Mouse (Mus musculus): ENCODE data around the gene Rps29. TPM values are rescaled to one million over a fixed set of nuclear protein-coding genes. Genes with fewer than 3 reads are reported as not detected.

The Rps29 gene
- polyA plus RNA-seq, 1 experiment from 2014 or later: 940 TPM

DNA sequence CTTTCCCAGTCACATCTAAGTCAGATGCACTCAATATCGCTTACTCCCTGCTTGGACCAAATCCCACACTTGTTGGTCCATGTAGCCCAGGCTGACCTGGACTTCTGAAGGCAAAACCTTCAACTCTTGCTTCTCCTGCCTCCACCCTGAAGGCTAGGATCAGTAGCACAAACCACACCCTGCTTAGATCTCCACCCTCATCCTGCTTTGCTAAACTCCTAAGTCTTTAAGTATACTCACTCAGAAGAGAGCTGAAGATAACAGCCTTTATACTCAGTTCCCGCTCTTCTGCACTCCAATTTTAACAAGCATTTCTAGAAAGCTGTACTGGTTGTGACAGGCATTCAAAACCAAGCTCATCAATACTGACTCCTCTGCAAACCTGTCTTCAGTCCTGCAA lies 1.9 kb downstream of the Rps29 start:
- DNase-seq (ENCODE audit: low read depth, low spot score) (no peak), ATAC-seq (no peak)
- H3K27me3 ChIP-seq: no peaks in the 10 kb centered on the region
- POLR2A ChIA-PET: interaction anchor here (1.4 kb wide), 1 partner anchor 27 kb away, joined by 3 read pairs; the partner anchor contains the start of genes Mgat2 and Rpl36al
- CTCF ChIA-PET: no interaction called here
- no peak for TF ChIP-seq CTCF (IDR thresholded peaks at IDR 0.05)
- in situ Hi-C loops (cut with MboI; ENCODE audit: low pct_unique_long_range_greater_than_20kb): no loop called here

DNA sequence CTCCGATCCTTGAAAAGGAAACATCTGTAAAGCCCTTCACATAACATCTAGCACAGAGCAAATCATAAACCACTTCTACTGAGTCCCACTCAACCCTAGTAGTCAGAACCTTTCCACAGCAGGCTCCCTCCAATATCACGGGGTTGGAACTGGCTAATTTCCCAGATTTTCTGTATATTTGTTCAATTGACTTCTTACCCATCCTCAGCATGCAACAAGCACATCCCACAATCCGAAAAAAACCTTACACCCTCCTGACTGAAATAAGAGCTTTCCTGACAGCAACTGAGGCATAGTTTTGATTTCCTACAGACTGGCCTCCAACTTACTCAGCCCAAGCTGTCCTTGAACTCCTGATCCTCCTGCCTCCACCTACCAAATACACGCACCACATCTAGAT lies 2.5 kb downstream of the Rps29 start:
- in situ Hi-C loops (cut with MboI; ENCODE audit: low pct_unique_long_range_greater_than_20kb): no loop called here
- TF ChIP-seq CTCF (IDR thresholded peaks at IDR 0.05): no peak
- no peaks in the 10 kb centered on the region for H3K27me3 ChIP-seq
- ATAC-seq: no peak
- ChIA-PET POLR2A (no interaction called here), CTCF (no interaction called here)
- DNase-seq (ENCODE audit: low read depth, low spot score): no peak

GRCm38 (mm10) chr12:69155923-69156322 lies 3.1 kb downstream of the Rps29 start:
- TF ChIP-seq CTCF (IDR thresholded peaks at IDR 0.05): no peak
- ATAC-seq (no peak), DNase-seq (ENCODE audit: low read depth, low spot score) (no peak)
- in situ Hi-C loops (cut with MboI; ENCODE audit: low pct_unique_long_range_greater_than_20kb): no loop called here
- ChIA-PET POLR2A (no interaction called here), CTCF (no interaction called here)
- no peaks in the 10 kb centered on the region for H3K27me3 ChIP-seq

GRCm38 (mm10) chr12:69150049-69150448 lies 8.9 kb downstream of the Rps29 start:
- no peak for TF ChIP-seq CTCF (IDR thresholded peaks at IDR 0.05)
- CTCF ChIA-PET: no interaction called here
- POLR2A ChIA-PET: no interaction called here
- no peak for DNase-seq (ENCODE audit: low read depth, low spot score)
- ATAC-seq: no peak
- H3K27me3 ChIP-seq: no peaks in the 10 kb centered on the region
- in situ Hi-C loops (cut with MboI; ENCODE audit: low pct_unique_long_range_greater_than_20kb): no loop called here

DNA sequence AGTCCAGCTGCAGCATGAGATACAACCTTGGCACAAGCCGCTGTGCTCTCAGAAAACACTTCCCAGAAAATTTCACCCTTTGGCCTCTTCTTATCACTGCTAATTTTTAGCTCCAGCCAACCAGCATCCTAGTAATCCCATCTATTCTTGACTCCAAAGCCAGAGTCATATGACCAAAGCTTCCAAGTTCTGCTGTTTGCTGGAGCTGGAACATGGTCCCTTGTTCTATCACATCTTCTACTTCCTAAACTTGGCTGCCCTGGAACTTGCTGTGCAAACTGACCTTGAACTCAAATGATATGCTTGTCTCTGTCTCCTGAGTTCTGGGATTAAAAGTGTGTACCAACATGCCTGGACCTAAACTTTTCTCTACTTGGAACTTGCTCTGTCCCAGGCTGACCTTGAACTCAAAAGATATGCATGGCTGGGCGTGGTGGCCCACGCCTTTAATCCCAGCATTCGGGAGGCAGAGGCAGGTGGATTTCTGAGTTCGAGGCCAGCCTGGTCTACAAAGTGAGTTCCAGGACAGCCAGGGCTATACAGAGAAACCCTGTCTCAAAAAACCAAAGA lies 11.7 kb downstream of the Rps29 start:
- H3K27me3 ChIP-seq: no peaks in the 10 kb centered on the region
- CTCF ChIA-PET: interaction anchor here (0.9 kb wide), 1 partner anchor 15 kb away, joined by 3 read pairs; no protein-coding TSS in a partner anchor
- POLR2A ChIA-PET: no interaction called here
- TF ChIP-seq CTCF (IDR thresholded peaks at IDR 0.05): no peak
- no peak for DNase-seq (ENCODE audit: low read depth, low spot score)
- ATAC-seq: no peak
- in situ Hi-C loops (cut with MboI; ENCODE audit: low pct_unique_long_range_greater_than_20kb): no loop called here

DNA sequence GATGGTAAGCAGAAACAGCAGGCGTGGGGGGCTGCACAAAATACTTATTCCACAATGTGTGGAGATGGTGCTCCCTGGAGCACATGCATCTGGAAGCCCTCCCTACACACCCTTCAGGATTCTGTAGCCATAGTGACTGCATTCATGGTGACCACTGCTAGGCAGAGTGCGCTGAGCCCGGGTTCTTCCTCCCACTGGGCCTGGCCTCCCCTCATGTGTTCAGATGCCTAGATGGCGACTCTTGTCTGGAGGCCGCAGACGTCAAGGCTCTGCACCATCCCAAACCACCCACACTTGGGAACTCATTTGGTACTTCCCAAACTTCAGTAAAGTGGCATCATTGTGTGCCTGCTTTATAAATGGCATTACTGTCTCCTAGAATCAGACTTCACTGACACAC lies 15.5 kb downstream of the Rps29 start:
- no peak for ATAC-seq
- CTCF ChIA-PET: no interaction called here
- TF ChIP-seq CTCF (IDR thresholded peaks at IDR 0.05): no peak
- DNase-seq (ENCODE audit: low read depth, low spot score): no peak
- POLR2A ChIA-PET: no interaction called here
- no peaks in the 10 kb centered on the region for H3K27me3 ChIP-seq
- in situ Hi-C loops (cut with MboI; ENCODE audit: low pct_unique_long_range_greater_than_20kb): no loop called here

DNA sequence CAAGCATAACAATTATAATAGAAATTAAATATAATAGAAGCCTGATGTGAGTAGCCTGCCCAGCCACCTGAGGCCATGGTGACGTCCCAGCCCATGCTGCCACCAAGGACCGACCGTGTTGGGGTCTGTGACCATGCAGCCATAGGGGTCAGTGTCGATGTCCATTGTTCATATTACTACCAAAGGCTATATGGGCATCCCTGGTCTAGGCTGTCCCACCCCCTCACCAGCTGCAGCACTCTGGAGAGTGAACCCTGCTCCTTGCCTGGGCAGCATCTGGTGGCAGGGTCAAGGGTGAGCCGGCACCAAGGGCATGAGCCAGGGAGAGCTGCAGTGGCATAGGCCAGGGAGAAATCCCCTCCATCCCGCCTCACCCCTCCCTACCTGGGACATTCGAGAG lies 19.1 kb downstream of the Rps29 start:
- in situ Hi-C loops (cut with MboI; ENCODE audit: low pct_unique_long_range_greater_than_20kb): no loop called here
- TF ChIP-seq CTCF (IDR thresholded peaks at IDR 0.05): no peak
- ATAC-seq (no peak), DNase-seq (ENCODE audit: low read depth, low spot score) (no peak)
- CTCF ChIA-PET: no interaction called here
- POLR2A ChIA-PET: no interaction called here
- no peaks in the 10 kb centered on the region for H3K27me3 ChIP-seq

GRCm38 (mm10) chr12:69139201-69139600 lies 19.8 kb downstream of the Rps29 start:
- in situ Hi-C loops (cut with MboI; ENCODE audit: low pct_unique_long_range_greater_than_20kb): no loop called here
- CTCF ChIA-PET: no interaction called here
- H3K27me3 ChIP-seq: no peaks in the 10 kb centered on the region
- POLR2A ChIA-PET: no interaction called here
- no peak for TF ChIP-seq CTCF (IDR thresholded peaks at IDR 0.05)
- DNase-seq (ENCODE audit: low read depth, low spot score) (no peak), ATAC-seq (no peak)

DNA sequence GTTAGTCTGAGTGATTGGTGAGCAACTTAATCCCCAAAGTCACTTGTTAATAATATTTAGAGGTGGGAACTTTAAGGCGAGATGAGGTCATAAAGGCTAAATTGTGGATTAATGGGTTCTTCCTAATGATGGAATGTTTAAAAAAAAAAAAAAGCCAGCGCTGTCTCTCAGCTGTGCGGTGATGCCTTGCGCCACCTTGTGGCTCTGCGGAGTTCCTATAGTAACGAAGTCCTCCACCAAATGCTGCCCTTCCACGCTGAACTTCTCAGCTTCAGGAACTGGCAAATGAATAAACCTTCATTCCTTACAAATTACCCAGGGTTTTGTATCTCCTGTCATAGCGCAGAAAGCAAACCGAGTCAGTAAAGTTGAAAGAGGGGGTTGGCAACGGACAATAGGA lies 27.0 kb downstream of the Rps29 start:
- CTCF ChIA-PET: interaction anchor here (0.7 kb wide), 1 partner anchor 15 kb away, joined by 3 read pairs; no protein-coding TSS in a partner anchor
- no peaks in the 10 kb centered on the region for H3K27me3 ChIP-seq
- DNase-seq (ENCODE audit: low read depth, low spot score) (no peak), ATAC-seq (no peak)
- POLR2A ChIA-PET: no interaction called here
- in situ Hi-C loops (cut with MboI; ENCODE audit: low pct_unique_long_range_greater_than_20kb): no loop called here
- peak; percentile 63 for TF ChIP-seq CTCF (IDR thresholded peaks at IDR 0.05)

GRCm38 (mm10) chr12:69131267-69131666 lies 27.7 kb downstream of the Rps29 start:
- DNase-seq (ENCODE audit: low read depth, low spot score): no peak
- in situ Hi-C loops (cut with MboI; ENCODE audit: low pct_unique_long_range_greater_than_20kb): no loop called here
- ChIA-PET CTCF (no interaction called here), POLR2A (no interaction called here)
- TF ChIP-seq CTCF (IDR thresholded peaks at IDR 0.05): no peak
- peaks cover 3% of the 10 kb centered on the region for H3K27me3 ChIP-seq
- ATAC-seq: no peak

GRCm38 (mm10) chr12:69130486-69130885 lies 28.5 kb downstream of the Rps29 start:
- in situ Hi-C loops (cut with MboI; ENCODE audit: low pct_unique_long_range_greater_than_20kb): no loop called here
- ATAC-seq (no peak), DNase-seq (ENCODE audit: low read depth, low spot score) (no peak)
- POLR2A ChIA-PET: no interaction called here
- H3K27me3 ChIP-seq: peaks cover 8% of the 10 kb centered on the region
- TF ChIP-seq CTCF (IDR thresholded peaks at IDR 0.05): no peak
- CTCF ChIA-PET: interaction anchor here (1.1 kb wide), 1 partner anchor 11 kb away, joined by 3 read pairs; no protein-coding TSS in a partner anchor
